Mouse (Mus musculus) limb, embryonic 12.5 days (tissue): ENCODE data around the gene Ippk. TPM values are rescaled to one million over a fixed set of nuclear protein-coding genes. Genes with fewer than 3 reads are reported as not detected.

ENCODE experiments used
- ATAC-seq: fragments of 200-750 bp; cut with Nextera tagmentation; 2 replicates; pipeline ENCODE4 v1.8.0; 2017; ENCODE audit warnings: low read depth, moderate TSS enrichment; ENCODE audit not compliant: insufficient number of reproducible peaks, insufficient read depth, low FRiP score, low TSS enrichment
- H3K27ac ChIP-seq: fragments of 300-500 bp; sonication (generic); 2 replicates; pipeline ENCODE4 v1.5.1; 2016; ENCODE audit warnings: mild to moderate bottlenecking, moderate library complexity
- H3K27me3 ChIP-seq: fragments of 300-500 bp; sonication (generic); 2 replicates; pipeline ENCODE4 v1.6.1; 2016; ENCODE audit warnings: mild to moderate bottlenecking, moderate library complexity
- H3K36me3 ChIP-seq: fragments of 300-500 bp; sonication (generic); 2 replicates; pipeline ENCODE4 v1.6.1; 2016; ENCODE audit warnings: mild to moderate bottlenecking, moderate library complexity
- H3K4me1 ChIP-seq: fragments of 300-500 bp; sonication (generic); replicated peaks from 2 replicates; pipeline ENCODE4 v1.6.1; 2016
- H3K4me2 ChIP-seq: fragments of 300-500 bp; sonication (generic); 2 replicates; pipeline ENCODE4 v1.6.1; 2016; ENCODE audit warnings: mild to moderate bottlenecking, moderate library complexity
- H3K4me3 ChIP-seq: fragments of 300-500 bp; sonication (generic); replicated peaks from 2 replicates; pipeline ENCODE4 v1.5.1; 2016; ENCODE audit warnings: mild to moderate bottlenecking
- H3K9ac ChIP-seq: fragments of 300-500 bp; sonication (generic); replicated peaks from 2 replicates; pipeline ENCODE4 v1.6.1; 2016; ENCODE audit warnings: mild to moderate bottlenecking, moderate library complexity
- H3K9me3 ChIP-seq: fragments of 300-500 bp; sonication (generic); 2 replicates; pipeline ENCODE4 v1.6.1; 2016; ENCODE audit warnings: mild to moderate bottlenecking, moderate library complexity
- WGBS: fragments of 180-500 bp; shearing (Covaris S2); methylation state at CpG from one replicate; pipeline ENCODE4 v1.1.7; 2016; 5-methylcytosine and 5-hydroxymethylcytosine counted together
- polyA plus RNA-seq: library from polyadenylated mRNA; unstranded; fragments of >200 nt; fragmentation: Nextera tagmentation; extraction: Ambion mirVana; gene quantifications from 2 replicates; pipeline ENCODE4 v1.2.1, GENCODE M21; 2016

The Ippk gene
- polyA plus RNA-seq, 1 experiment from 2014 or later = 16.4 TPM

DNA sequence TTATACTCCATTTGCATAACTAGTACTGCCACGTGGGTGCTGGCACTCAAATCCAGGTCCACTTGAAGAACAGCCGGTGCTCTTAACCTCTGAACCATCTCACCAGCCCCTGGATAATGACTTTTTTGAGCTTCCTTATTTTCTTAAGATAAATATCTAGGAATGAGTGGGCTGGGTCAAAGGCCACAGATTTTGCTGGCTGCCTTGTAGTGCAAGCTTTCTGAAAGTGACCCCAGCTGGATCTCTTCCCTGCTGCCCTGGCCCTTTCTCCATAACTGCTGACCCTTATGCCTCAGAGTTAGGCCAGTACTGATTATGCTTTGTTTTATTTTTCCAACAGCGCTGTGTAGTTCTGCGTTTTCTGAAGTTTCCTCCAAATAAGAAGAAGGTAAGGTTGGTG is 9.5 kb downstream of the Ippk start:
- H3K27ac ChIP-seq = no peak overlapping the region
- WGBS = 81% methylated on average over 4 of the region's 4 CpGs
- H3K9me3 ChIP-seq = no peaks in the 10 kb centered on the region
- no peaks in the 10 kb centered on the region for H3K4me1 ChIP-seq
- no peak overlapping the region for H3K4me3 ChIP-seq
- no peak for ATAC-seq
- peaks cover 37% of the 10 kb centered on the region for H3K36me3 ChIP-seq
- H3K4me2 ChIP-seq = no peak overlapping the region
- no peak overlapping the region for H3K9ac ChIP-seq
- H3K27me3 ChIP-seq = no peaks in the 10 kb centered on the region

GRCm38 (mm10) chr13:49433268-49434029 is 12.4 kb downstream of the Ippk start:
- no peak for ATAC-seq

DNA sequence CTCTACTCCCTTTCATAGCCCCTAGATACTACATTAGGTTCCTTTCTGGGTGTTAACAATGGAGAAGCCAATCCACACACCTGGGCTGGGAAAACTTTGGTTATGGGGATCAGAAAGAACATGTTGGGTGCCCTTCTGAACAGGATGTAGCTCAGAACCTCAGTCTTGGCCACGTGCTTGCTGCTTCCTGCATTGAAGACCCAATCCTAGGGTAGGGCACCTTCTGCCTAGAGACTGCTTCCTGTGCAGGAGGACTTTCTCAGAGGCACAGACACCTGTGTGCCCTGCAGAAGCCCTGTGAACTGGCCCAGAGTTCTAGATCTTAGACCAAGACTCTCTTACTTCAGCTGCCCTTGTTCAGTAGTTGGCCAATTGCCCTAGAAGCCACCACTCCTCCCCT is 14.7 kb downstream of the Ippk start:
- H3K36me3 ChIP-seq = peaks cover 61% of the 10 kb centered on the region
- WGBS = 88% methylated on average over 1 of the region's 1 CpGs
- ATAC-seq = no peak

More at GRCm38 (mm10) chr13:49433268-49434029, 12.4 kb downstream of the Ippk start:
- no peaks in the 10 kb centered on the region for H3K27me3 ChIP-seq
- peaks cover 59% of the 10 kb centered on the region for H3K36me3 ChIP-seq
- H3K9ac ChIP-seq = no peak overlapping the region
- WGBS = 93% methylated on average over 2 of the region's 2 CpGs
- H3K4me2 ChIP-seq = no peak overlapping the region
- no peak overlapping the region for H3K4me3 ChIP-seq
- H3K4me1 ChIP-seq = no peaks in the 10 kb centered on the region
- no peak overlapping the region for H3K27ac ChIP-seq
- H3K9me3 ChIP-seq = no peaks in the 10 kb centered on the region

DNA sequence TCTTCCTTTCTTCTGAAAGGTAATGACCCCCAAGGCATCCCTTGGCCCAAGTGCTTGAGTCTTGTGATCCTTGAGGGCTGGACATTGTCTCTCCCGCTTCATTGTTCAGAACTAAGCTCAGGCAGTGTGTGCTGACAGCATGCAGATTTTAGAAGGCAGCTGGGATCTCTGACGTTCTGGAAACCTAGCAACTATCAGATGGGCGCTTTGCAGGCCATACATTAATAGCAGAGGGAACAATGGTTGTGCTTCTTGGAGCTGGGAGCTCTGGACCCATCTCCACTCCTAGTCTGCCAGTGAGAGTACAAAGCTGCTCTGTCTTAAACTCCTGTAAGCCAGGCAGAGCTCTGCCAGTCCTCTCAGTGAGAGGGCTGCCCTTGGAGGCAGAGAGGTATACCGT is 15.1 kb downstream of the Ippk start:
- H3K9ac ChIP-seq = no peak overlapping the region
- peaks cover 61% of the 10 kb centered on the region for H3K36me3 ChIP-seq
- no peak overlapping the region for H3K4me3 ChIP-seq
- H3K4me1 ChIP-seq = no peaks in the 10 kb centered on the region
- H3K4me2 ChIP-seq = no peak overlapping the region
- no peaks in the 10 kb centered on the region for H3K9me3 ChIP-seq
- H3K27me3 ChIP-seq = no peaks in the 10 kb centered on the region
- no peak overlapping the region for H3K27ac ChIP-seq
- ATAC-seq = no peak
- WGBS = 88% methylated on average over 4 of the region's 4 CpGs

More for the DNA sequence above, 14.7 kb downstream of the Ippk start:
- no peak overlapping the region for H3K4me3 ChIP-seq
- no peaks in the 10 kb centered on the region for H3K9me3 ChIP-seq
- no peak overlapping the region for H3K27ac ChIP-seq
- H3K27me3 ChIP-seq = no peaks in the 10 kb centered on the region
- no peak overlapping the region for H3K4me2 ChIP-seq
- no peak overlapping the region for H3K9ac ChIP-seq
- no peaks in the 10 kb centered on the region for H3K4me1 ChIP-seq

DNA sequence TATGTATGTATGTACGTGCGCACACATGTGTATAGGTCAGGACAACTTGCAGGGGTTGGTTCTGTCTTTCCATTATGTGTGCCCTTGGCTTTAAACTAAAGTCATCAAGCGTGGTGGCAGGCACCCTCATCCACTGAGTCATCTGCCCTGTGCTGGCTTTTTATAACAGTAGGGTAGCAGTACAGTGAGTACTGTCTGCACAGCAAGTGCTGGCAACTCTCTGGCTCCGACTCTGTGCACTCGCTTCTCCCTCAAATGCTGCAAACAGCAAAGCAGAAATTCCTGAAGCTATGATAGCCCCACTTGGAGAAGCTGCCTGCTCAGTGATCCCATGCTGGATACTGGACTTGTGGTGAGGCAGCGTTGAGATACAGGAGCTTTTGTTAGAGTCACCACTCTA is 23.4 kb downstream of the Ippk start:
- no peak overlapping the region for H3K9ac ChIP-seq
- H3K27me3 ChIP-seq = no peaks in the 10 kb centered on the region
- H3K36me3 ChIP-seq = peaks cover 52% of the 10 kb centered on the region
- no peak overlapping the region for H3K27ac ChIP-seq
- no peaks in the 10 kb centered on the region for H3K4me1 ChIP-seq
- no peaks in the 10 kb centered on the region for H3K9me3 ChIP-seq
- ATAC-seq = no peak
- no peak overlapping the region for H3K4me3 ChIP-seq
- WGBS = 91% methylated on average over 6 of the region's 6 CpGs
- no peak overlapping the region for H3K4me2 ChIP-seq

GRCm38 (mm10) chr13:49449318-49449749 is 28.3 kb downstream of the Ippk start:
- Histone ChIP-seq H3K27me3 (no peaks in the 10 kb centered on the region), H3K9me3 (no peaks in the 10 kb centered on the region), H3K4me2 (no peak overlapping the region), H3K9ac (no peak overlapping the region), H3K36me3 (peaks cover 66% of the 10 kb centered on the region), H3K27ac (no peak overlapping the region), H3K4me1 (no peaks in the 10 kb centered on the region), H3K4me3 (no peak overlapping the region)
- WGBS = 53% methylated on average over 5 of the region's 5 CpGs
- ATAC-seq = peak; percentile 73

DNA sequence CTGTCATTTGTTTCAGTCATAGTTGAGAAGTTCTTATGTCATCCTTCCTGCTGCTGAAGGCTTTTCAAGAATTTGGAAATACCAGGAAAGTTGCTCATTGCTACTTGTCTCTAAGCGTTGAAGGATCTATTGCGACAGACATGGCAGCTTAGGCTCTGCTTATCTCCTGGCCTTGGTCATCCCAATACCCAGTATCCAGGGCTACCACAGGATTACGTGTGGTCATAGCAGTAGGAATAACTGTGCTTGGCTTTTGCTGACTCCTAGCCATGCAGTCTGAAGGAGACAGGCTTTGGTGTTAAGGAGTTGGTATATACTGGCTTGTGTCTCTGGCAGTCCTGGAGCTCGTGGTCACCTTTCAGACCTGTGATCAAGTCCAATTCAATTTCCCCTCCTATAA is 39.2 kb downstream of the Ippk start:
- 86% methylated on average over 4 of the region's 4 CpGs for WGBS
- Histone ChIP-seq H3K36me3 (peaks cover 73% of the 10 kb centered on the region), H3K27me3 (no peaks in the 10 kb centered on the region), H3K9ac (no peak overlapping the region), H3K4me1 (no peaks in the 10 kb centered on the region), H3K4me2 (no peak overlapping the region), H3K4me3 (no peak overlapping the region), H3K27ac (peak overlapping the region; percentile 65), H3K9me3 (no peaks in the 10 kb centered on the region)
- ATAC-seq = no peak

GRCm38 (mm10) chr13:49460692-49461414 is 39.8 kb downstream of the Ippk start:
- 75% methylated on average over 5 of the region's 5 CpGs for WGBS
- Histone ChIP-seq H3K4me3 (no peak overlapping the region), H3K36me3 (peaks cover 70% of the 10 kb centered on the region), H3K27me3 (no peaks in the 10 kb centered on the region), H3K4me2 (no peak overlapping the region), H3K9ac (no peak overlapping the region), H3K4me1 (peaks cover 3% of the 10 kb centered on the region), H3K9me3 (no peaks in the 10 kb centered on the region), H3K27ac (peak overlapping the region; percentile 65)
- no peak for ATAC-seq

GRCm38 (mm10) chr13:49461458-49462132 is 40.5 kb downstream of the Ippk start:
- Histone ChIP-seq H3K4me1 (peaks cover 10% of the 10 kb centered on the region), H3K36me3 (peaks cover 66% of the 10 kb centered on the region), H3K9me3 (no peaks in the 10 kb centered on the region), H3K27me3 (no peaks in the 10 kb centered on the region), H3K9ac (no peak overlapping the region), H3K4me2 (no peak overlapping the region), H3K4me3 (no peak overlapping the region), H3K27ac (peak overlapping the region; percentile 5; the same call in 1 of the 2 replicates)
- no peak for ATAC-seq
- 93% methylated on average over 15 of the region's 15 CpGs for WGBS

DNA sequence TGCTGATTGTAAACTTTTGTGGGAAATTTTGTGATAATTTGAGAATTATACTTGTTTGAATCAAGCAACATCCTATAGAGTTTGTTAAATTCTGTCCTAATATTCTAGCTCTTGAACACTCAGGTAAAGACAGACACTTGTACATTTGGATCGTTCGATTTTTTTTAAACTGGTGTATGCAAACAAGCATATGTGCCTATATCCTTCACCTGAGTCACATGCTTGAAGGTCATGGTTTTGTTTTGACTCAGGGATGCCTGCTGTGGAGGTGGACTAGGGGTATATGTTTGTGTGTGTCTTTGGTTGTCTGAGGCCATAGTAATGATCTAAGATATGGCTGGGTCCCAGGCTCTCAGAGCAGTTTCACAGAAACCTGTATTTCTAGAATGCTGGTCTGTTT is 41.9 kb downstream of the Ippk start:
- Histone ChIP-seq H3K36me3 (peaks cover 56% of the 10 kb centered on the region), H3K4me1 (peaks cover 23% of the 10 kb centered on the region), H3K9ac (no peak overlapping the region), H3K9me3 (no peaks in the 10 kb centered on the region), H3K4me3 (no peak overlapping the region), H3K4me2 (no peak overlapping the region), H3K27me3 (no peaks in the 10 kb centered on the region), H3K27ac (no peak overlapping the region)
- no peak for ATAC-seq
- 91% methylated on average over 2 of the region's 2 CpGs for WGBS

DNA sequence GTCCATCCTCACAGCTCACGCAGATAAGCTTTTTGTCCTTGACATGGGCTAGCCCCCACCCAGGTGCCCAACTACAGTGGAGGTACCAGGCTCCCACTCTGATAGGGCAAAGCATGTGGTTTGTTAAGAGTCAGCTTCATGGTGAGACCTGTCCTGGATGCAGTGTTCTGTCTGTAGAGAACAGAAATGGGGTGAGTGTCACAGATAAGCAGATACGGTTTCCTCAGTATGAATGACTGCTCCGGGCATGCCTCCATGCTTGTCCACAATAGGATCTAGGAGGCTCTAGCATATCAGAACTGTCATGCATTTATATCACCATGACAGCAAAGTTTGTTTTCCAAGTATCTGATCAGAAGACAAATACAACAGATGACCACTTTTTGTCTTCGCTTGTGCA is 44.8 kb downstream of the Ippk start:
- H3K4me3 ChIP-seq = no peak overlapping the region
- peak overlapping the region; percentile 92 for H3K27ac ChIP-seq
- no peak overlapping the region; the same call in 1 of the 2 replicates for H3K9ac ChIP-seq
- H3K4me2 ChIP-seq = no peak overlapping the region
- peaks cover 39% of the 10 kb centered on the region for H3K36me3 ChIP-seq
- peaks cover 24% of the 10 kb centered on the region for H3K4me1 ChIP-seq
- H3K27me3 ChIP-seq = no peaks in the 10 kb centered on the region
- WGBS = 94% methylated on average over 4 of the region's 4 CpGs
- ATAC-seq = no peak
- no peaks in the 10 kb centered on the region for H3K9me3 ChIP-seq
